Mouse (Mus musculus) CH12.LX (cell line): ENCODE results near the gene Akap9. TPM values are rescaled to one million over a fixed set of nuclear protein-coding genes. Genes with fewer than 3 reads are reported as not detected.
"Not testable (repeated sequence)": the region's sequence is repeated elsewhere in the genome, so short reads cannot be mapped to it uniquely, and the experiment has no call there.

ENCODE experiments used
- DNase-seq: peaks from one replicate; pipeline ENCODE4 v3.0.0-alpha.2; 2013; ENCODE audit errors: extremely low read depth
- H3K27ac ChIP-seq: 2 replicates; pipeline ENCODE4 v1.5.1; 2012; ENCODE audit warnings: low read depth, mild to moderate bottlenecking, control low read depth, moderate library complexity; ENCODE audit not compliant: insufficient read depth
- H3K27me3 ChIP-seq: replicated peaks from 2 replicates; pipeline ENCODE3; 2012; ENCODE audit warnings: inconsistent platforms
- H3K36me3 ChIP-seq, 2 experiments: replicated peaks in 1 of 2; 2 replicates each; pipeline versions ENCODE3 to v1.6.1; 2012; ENCODE audit warnings: inconsistent platforms in 1 of 2, low read length in 1 of 2, mild to moderate bottlenecking in 1 of 2, mixed read lengths in 1 of 2, moderate library complexity in 1 of 2; ENCODE audit not compliant: control insufficient read depth in 1 of 2, insufficient read depth in 1 of 2
- H3K4me1 ChIP-seq, 2 experiments: 2 replicates each; pipeline ENCODE4 v1.6.1; 2012; ENCODE audit warnings: inconsistent platforms in 1 of 2, moderate library complexity in 1 of 2; ENCODE audit not compliant: insufficient read depth in 2 of 2, control insufficient read depth in 1 of 2
- H3K4me2 ChIP-seq: 2 replicates; pipeline ENCODE4 v1.6.1; 2012; ENCODE audit warnings: low read depth, mild to moderate bottlenecking, control low read depth; ENCODE audit not compliant: poor library complexity, insufficient read depth, severe bottlenecking
- H3K4me3 ChIP-seq, 3 experiments: fragments of 150-350 bp in 1 of 3; sonication (generic) in 1 of 3; replicated peaks in 1 of 3; 2 replicates each; pipeline versions ENCODE3 to v1.5.1; 2011 to 2012; ENCODE audit warnings: low read depth in 2 of 3, low read length in 2 of 3, mild to moderate bottlenecking in 2 of 3, moderate library complexity in 2 of 3, control low read depth in 1 of 3, improper control_type of control experiment in 1 of 3, inconsistent platforms in 1 of 3, mixed read lengths in 1 of 3; ENCODE audit not compliant: poor library complexity in 1 of 3
- H3K79me2 ChIP-seq: replicated peaks from 2 replicates; pipeline ENCODE4 v1.6.1; 2012; ENCODE audit warnings: mild to moderate bottlenecking, moderate library complexity; ENCODE audit not compliant: control insufficient read depth, poor library complexity, insufficient read depth, severe bottlenecking; ENCODE audit errors: extremely low read depth
- H3K9ac ChIP-seq: 2 replicates; pipeline ENCODE4 v1.6.1; 2012; ENCODE audit warnings: low read depth, mild to moderate bottlenecking, control low read depth, moderate library complexity; ENCODE audit not compliant: insufficient read depth
- H3K9me3 ChIP-seq: replicated peaks from 2 replicates; pipeline ENCODE3; 2012; ENCODE audit warnings: low read length, inconsistent platforms, mixed read lengths
- BHLHE40 ChIP-seq: IDR thresholded peaks from 2 replicates; pipeline ENCODE4 v1.6.1; 2011; ENCODE audit warnings: mild to moderate bottlenecking, low read depth, low read length, improper control_type of control experiment
- CTCF ChIP-seq, 2 experiments: IDR thresholded peaks in 1 of 2; conservative IDR thresholded peaks in 1 of 2; 2 replicates each; pipeline ENCODE4 v1.5.1; 2011 to 2012; ENCODE audit warnings: low read depth in 2 of 2, low read length in 2 of 2, improper control_type of control experiment in 1 of 2, inconsistent platforms in 1 of 2, mild to moderate bottlenecking in 1 of 2, moderate library complexity in 1 of 2
- HCFC1 ChIP-seq: IDR thresholded peaks from 2 replicates; pipeline ENCODE4 v1.6.1; 2012; ENCODE audit warnings: low read depth, mild to moderate bottlenecking, inconsistent platforms, low read length, improper control_type of control experiment
- JUND ChIP-seq: conservative IDR thresholded peaks from 2 replicates; pipeline ENCODE4 v1.6.1; 2011; ENCODE audit warnings: low read depth, low read length, improper control_type of control experiment
- KAT2A ChIP-seq: IDR thresholded peaks from 2 replicates; pipeline ENCODE4 v1.6.1; 2012; ENCODE audit warnings: low read length, improper control_type of control experiment, inconsistent platforms; ENCODE audit not compliant: insufficient replicate concordance
- MAFK ChIP-seq: IDR thresholded peaks from 2 replicates; pipeline ENCODE4 v1.6.1; 2011; ENCODE audit warnings: low read length, improper control_type of control experiment; ENCODE audit not compliant: insufficient replicate concordance
- MXI1 ChIP-seq: IDR thresholded peaks from 2 replicates; pipeline ENCODE4 v1.6.1; 2011; ENCODE audit warnings: mild to moderate bottlenecking, low read depth, low read length, improper control_type of control experiment
- NELFE ChIP-seq: IDR thresholded peaks from 2 replicates; pipeline ENCODE4 v1.6.1; 2011; ENCODE audit warnings: low read depth, low read length, improper control_type of control experiment
- NRF1 ChIP-seq: IDR thresholded peaks from 2 replicates; pipeline ENCODE4 v1.6.1; 2014; ENCODE audit warnings: low read depth, mild to moderate bottlenecking, inconsistent platforms, low read length, improper control_type of control experiment, moderate library complexity
- POLR2A ChIP-seq: IDR thresholded peaks from 2 replicates; pipeline ENCODE4 v1.6.1; 2011; ENCODE audit warnings: low read depth, mild to moderate bottlenecking, improper control_type of control experiment, low read length
- TBP ChIP-seq: conservative IDR thresholded peaks from 2 replicates; pipeline ENCODE4 v1.6.1; 2011; ENCODE audit warnings: low read depth, low read length, improper control_type of control experiment
- TCF12 ChIP-seq: IDR thresholded peaks from 2 replicates; pipeline ENCODE4 v1.6.1; 2014; ENCODE audit warnings: low read depth, mild to moderate bottlenecking, inconsistent platforms, low read length, improper control_type of control experiment
- UBTF ChIP-seq: IDR thresholded peaks from 2 replicates; pipeline ENCODE4 v1.6.1; 2012; ENCODE audit warnings: low read depth, mild to moderate bottlenecking, inconsistent platforms, low read length, improper control_type of control experiment, moderate library complexity
- USF2 ChIP-seq: conservative IDR thresholded peaks from 2 replicates; pipeline ENCODE4 v1.6.1; 2011; ENCODE audit warnings: low read depth, low read length, improper control_type of control experiment
- dilution Hi-C: fragments of 300-500 bp; cut with MboI; formaldehyde crosslinking; loops from 2 replicates; pipeline ENCODE4 v1.14.3; 2020; ENCODE audit warnings: low sequenced_read_pairs; ENCODE audit not compliant: extremely low pct_unique_long_range_greater_than_20kb, extremely low pct_ligation_motif_present
- in situ Hi-C: fragments of 300-500 bp; cut with MboI; formaldehyde crosslinking; loops from 3 replicates; pipeline ENCODE4 v1.14.3; 2019; ENCODE audit warnings: low sequenced_read_pairs, low pct_ligation_motif_present, low pct_unique_long_range_greater_than_20kb, mixed read lengths
- polyA plus RNA-seq: library from polyadenylated mRNA; unstranded; fragments of >175 nt; gene quantifications from 2 replicates; pipeline ENCODE4 v1.2.1, GENCODE M21; 2012; ENCODE audit warnings: low read depth; ENCODE audit not compliant: insufficient read length
- total RNA-seq, 2 experiments: library from RNA; depleted of rRNA; stranded (reverse); fragments of 300-350 nt in 1 of 2; fragments of >200 nt in 1 of 2; gene quantifications; 2 replicates each; pipeline ENCODE4 v1.2.3; 2012 to 2014

Gene Akap9
- total RNA-seq (2012; rRNA removed): 15.6 and 17.2 TPM in 2 replicates
- total RNA-seq (2014; rRNA removed): 8.4 and 10.3 TPM in 2 replicates
- polyA plus RNA-seq: 12.8 and 13.5 TPM in 2 replicates

DNA sequence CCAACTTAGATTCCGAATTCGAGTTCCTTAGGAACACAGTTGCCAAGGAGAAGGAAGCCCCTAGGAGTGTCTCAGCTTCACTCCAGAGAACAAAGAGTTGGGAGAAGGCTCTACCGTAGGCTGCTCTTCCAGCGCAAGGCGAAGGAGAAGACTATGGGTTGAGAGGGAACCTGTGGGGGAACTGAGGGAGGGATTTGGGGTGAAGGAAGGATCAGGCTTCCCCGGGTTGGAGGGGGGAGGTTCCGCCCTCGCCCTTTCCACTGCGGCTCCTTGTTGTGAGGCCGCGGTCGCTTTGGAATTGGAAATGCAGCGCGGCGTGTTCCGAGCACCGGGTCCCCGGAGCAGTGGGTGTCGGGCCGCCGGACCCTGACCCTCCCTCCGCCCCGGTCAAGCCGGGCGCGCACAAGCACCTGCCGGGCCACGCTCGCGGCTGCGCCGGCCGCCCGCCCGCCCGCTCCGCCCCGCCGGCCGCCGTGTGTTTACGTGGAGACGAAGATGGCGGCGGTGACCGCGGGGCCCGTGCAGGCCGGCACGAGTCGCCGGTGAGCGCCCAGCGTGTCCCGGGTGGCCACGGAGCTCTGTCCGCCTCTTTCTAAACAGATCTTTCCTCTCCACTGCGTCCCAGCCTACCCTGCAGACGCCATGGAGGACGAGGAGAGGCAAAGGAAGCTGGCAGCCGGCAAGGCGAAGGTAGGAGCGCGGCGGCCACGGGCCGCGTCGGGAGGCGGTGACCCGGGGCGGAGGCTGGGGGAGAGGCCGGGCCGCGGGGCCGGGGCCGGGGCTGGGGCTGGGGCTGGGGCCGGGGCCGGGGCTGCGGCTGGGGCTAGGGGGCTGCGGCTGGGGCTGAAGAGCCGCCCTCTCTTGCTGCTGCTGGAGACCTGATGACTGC lies at the start of gene Akap9:
Gene Akap9, plus strand, starts transcription at position 254 of the 889 bp plus-strand sequence.
- dilution Hi-C loops (no loop called here), in situ Hi-C loops (no loop called here)
- Histone ChIP-seq H3K4me2 (peak within 1 kb of the TSS; percentile 97), H3K9ac (peak within 1 kb of the TSS; percentile 73), H3K27me3 (no peaks in the 10 kb centered on the region), H3K4me1 (peaks cover 6 to 15% of the 10 kb centered on the region in 2 experiments; a peak in 3 of 4 replicates), H3K9me3 (no peaks in the 10 kb centered on the region), H3K4me3 (peak within 1 kb of the TSS; percentile 69 to 83 (median 77)), H3K27ac (no peak within 1 kb of the TSS), H3K79me2 (peaks cover 4% of the 10 kb centered on the region), H3K36me3 (peaks cover 0 to 3% of the 10 kb centered on the region in 2 experiments)
- TF ChIP-seq UBTF: peak; percentile 36
- TF ChIP-seq HCFC1: peak; percentile 12; the same call in 1 of the 2 replicates
- peak; percentile 71 for TF ChIP-seq NRF1
- TF ChIP-seq MXI1: peak; percentile 55; the same call in 1 of the 2 replicates
- TF ChIP-seq BHLHE40: peak; percentile 78
- TF ChIP-seq MAFK: no peak
- TF ChIP-seq TBP: no peak
- peak; percentile 66 for TF ChIP-seq POLR2A
- TF ChIP-seq USF2: no peak
- no peak for TF ChIP-seq KAT2A
- no peak for TF ChIP-seq CTCF (conservative IDR thresholded peaks at IDR 0.05 in 1 of 2, IDR thresholded peaks at IDR 0.05 in 1 of 2; ENCODE audit: low read depth in 2 of 2, low read length in 2 of 2)
- peak; percentile 18; the same call in 1 of the 2 replicates for TF ChIP-seq TCF12
- peak; percentile 34; the same call in 1 of the 2 replicates for TF ChIP-seq NELFE
- DNase-seq: peak; percentile 17

DNA sequence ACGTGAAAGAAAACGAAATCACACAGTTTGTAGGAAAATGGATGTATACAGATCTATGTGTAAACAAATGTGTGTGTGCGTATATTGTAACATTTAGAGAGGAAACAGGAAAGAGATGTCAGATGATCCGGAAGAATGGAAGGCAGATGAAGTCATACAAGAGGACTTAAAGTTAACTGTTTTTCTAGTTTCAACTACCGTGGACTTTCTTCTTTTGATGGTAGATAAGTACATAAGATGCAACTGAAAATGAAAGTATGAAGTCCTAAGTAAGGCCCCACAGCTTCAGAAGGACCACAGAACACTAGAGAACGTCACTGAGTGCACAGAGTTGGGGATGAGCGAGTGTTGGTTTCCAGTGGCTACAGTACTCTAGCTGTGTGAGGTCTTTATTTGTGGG lies 41.0 kb upstream of the Akap9 start:
- TF ChIP-seq JUND: 0 out of 2 replicates have a peak, but pooled peaks have one; percentile 7
- in situ Hi-C loops: loop anchor here (25.0 kb wide), 1 partner anchor 300 kb away; the partner anchor contains the start of gene Mterf1b
- H3K4me3 ChIP-seq, dilution Hi-C loops, DNase-seq, H3K27me3 ChIP-seq, H3K9me3 ChIP-seq, H3K9ac ChIP-seq, H3K36me3 ChIP-seq, H3K27ac ChIP-seq, H3K79me2 ChIP-seq: not testable (repeated sequence)
- peak overlapping the region; percentile 44; the same call in 1 of the 2 replicates for H3K4me2 ChIP-seq
- H3K4me1 ChIP-seq: peaks cover 8 to 20% of the 10 kb centered on the region in 2 experiments
